Mouse (Mus musculus) thymus, adult 18-20 months (tissue): ENCODE results near the gene Tmem86a.

Experiments
- DNase-seq, 2 experiments: peaks; one replicate each; pipeline ENCODE4 v3.0.0; 2022; ENCODE audit warnings: mixed read lengths in 2 of 2

Tmem86a gene

DNA sequence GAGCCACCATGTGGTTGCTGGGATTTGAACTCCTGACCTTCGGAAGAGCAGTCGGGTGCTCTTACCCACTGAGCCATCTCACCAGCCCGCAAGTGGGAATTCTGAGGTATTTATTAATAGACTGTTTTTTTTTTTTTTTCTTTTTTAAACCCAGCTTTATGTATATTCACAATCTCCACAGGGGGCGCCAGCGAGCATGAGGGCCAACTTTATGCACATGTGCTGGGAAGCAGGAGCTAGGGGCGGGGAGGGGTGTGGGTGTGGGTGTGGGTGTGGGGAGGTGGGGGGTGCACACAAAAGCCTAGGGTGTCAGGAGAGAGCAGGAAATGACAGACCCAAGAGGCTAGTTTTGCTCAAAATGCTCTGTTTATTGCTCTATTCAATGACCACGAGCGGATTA lies 27.1 kb downstream of the Tmem86a start:
- no peak for DNase-seq

DNA sequence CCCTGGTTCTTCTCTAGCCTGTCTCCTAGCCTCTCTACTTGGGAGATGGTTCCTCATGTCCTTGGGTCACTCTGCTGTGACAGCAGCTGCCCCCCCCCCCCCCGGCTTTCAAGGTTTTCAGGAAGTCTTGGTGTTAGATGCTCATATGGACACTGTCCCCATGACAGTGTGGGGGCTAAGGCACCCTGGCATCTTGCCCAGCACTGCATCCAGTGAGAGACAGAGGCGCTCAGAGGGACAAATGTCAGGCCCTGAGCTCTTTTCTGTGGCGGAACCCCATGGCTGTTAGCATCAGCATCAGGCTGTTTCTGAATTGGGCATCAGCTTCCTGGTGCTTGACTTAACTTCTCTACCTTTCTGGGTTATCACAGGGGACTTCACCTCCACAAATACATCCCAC lies 30.5 kb downstream of the Tmem86a start:
- no peak for DNase-seq

DNA sequence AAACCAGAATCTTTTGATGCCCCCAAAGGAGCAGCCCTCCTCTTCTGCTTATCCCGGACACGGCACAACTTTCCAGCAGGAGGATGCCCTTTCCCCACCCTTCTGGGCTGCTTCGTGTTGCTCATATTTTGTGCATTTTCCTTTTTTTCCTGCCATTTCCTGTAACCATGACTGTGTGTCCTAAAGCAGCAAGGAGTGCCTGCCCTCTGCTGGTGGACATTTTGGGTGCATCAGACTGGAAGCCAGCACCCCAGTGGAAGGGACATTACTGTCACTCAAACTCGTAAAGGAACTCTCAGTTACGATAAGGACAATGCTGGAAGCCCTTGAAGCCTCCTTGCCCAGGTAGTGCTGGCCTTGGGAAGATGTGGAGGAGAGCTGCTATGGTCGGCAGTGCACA lies 30.9 kb downstream of the Tmem86a start:
- peak; percentile 26 to 31 for DNase-seq

DNA sequence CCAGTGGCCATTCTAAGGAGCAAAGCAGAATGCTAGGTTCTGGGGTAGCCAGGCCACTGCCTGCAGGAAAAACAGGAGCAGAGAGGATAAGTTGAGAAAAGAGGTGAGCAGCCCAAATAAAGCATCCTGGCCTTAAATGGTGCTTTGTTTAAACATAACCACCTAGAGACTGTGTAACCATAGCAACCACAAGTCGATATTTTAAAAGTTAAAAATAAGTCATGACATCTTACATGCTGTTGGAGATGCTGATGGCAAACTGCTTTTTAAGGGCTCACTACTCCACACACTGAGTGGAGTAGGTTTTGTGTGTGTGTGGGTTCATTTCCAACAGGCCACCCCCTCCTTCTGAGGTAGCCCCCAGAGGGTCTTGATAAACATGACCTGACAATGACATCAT lies 34.7 kb downstream of the Tmem86a start:
- DNase-seq, result no peak

DNA sequence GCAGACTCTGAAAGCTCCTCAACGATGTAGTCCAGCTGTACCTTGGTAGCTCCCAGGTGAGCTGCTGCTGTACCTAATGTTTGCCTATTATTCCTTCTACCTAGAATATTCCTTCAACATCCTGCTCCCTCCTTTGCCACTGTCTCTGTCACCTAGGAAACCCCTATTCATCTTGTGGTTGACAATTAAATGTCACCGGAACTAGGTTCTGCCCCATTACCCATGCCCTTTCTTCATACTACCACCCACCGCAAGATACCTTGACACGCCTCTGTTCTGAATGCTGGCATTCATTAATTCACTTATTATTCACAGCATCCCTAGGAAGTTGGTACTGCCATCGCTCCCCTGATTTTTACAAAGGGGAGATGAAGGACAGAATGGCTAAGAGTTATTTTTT lies 43.5 kb downstream of the Tmem86a start:
- no peak for DNase-seq

DNA sequence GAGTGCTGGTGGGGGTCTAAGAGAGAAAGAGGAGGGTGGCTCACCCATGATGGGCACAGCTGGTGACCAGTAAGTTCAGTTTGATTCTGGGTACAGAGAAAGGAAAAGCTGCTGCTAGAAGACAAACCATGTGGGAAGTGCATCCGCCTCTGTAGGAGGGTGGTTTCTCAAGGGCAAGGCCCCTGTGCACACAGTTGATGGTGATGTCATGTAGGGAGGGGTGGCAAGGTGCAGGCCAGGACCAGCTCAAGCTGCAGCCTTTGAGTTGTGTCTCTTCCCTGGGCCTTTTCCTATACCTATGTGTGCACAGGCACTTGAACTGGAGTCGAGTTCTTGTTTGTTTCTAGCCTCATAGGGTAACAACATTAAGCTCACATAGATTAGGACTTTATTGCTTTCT lies 44.6 kb downstream of the Tmem86a start:
- DNase-seq, result no peak

DNA sequence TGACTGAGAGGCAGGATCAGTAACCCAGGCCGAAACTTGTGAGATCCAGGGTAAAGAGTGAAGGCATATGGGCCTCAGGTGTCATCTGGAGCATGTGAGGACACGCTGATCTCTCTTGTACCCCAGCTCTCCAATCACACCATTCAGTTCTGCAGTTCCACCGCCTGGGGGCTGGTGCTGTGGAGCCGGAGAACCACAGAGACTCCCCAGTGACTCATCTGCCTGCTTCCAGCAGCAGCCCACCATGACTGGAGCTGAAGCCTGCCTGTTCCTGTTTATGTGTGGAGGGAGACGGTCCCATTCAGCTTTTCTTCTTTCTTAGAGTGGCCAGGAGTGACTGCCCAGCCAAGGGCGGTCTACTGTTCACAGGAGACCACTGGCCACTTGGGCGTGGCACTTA lies 47.6 kb downstream of the Tmem86a start:
- DNase-seq, result no peak

DNA sequence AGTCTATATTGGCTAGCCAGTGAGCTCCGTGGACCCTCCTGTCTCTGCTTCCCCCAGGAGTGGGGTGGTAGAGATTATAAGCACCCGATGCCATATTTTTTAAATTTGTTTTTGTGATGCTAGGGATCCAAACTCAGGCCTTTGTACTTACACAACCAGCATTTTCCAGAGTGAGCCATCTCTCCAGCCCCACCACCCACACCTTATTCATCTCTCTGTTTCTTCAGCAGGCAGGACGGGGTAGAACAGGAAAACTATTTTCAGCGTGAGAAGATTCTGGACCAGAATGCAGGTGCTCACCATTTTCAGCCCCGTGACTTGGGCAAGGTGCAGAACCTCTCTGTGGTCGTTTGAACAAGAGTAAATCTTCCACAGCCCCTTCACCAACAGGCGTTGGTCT lies 48.9 kb downstream of the Tmem86a start:
- DNase-seq, result no peak

DNA sequence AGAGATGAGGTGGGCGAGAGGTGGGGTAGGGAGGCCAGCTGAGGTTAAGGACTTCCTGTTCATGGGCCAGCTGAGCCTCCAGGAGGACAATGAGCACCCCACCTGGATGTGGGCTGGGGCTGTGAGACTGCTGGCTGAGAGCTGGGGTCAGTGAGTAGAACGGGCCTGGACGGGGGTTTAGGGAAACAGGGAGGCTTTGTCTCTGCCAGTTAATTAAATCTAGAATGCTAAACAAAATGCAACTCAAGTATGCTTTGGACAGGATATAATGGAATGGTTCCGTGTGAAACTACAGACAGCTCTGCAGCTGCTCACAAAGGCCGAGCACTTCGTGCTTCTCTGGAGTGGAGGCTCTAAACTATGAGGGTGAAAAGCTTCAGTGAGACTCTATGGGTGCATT lies 50.2 kb downstream of the Tmem86a start:
- no peak for DNase-seq

DNA sequence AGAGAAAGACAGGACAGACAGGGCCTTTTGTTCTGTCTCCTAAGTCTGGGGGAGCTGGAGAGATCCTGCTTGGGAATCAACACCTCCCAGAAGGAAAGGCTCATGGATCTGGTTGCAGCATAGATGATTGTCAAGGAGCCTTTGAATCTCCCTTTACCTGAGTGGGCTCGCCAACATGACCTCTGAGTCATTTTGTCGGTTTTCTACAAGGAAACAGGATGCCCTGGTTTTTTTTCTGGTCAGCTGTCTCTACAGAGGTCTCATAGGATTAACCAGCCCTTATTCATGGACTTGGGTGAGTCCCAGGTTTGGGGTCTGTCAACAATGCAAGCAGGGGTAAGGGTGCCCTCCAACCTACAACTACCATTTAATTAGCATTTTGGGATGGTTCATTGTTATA lies 52.6 kb downstream of the Tmem86a start:
- no peak for DNase-seq

DNA sequence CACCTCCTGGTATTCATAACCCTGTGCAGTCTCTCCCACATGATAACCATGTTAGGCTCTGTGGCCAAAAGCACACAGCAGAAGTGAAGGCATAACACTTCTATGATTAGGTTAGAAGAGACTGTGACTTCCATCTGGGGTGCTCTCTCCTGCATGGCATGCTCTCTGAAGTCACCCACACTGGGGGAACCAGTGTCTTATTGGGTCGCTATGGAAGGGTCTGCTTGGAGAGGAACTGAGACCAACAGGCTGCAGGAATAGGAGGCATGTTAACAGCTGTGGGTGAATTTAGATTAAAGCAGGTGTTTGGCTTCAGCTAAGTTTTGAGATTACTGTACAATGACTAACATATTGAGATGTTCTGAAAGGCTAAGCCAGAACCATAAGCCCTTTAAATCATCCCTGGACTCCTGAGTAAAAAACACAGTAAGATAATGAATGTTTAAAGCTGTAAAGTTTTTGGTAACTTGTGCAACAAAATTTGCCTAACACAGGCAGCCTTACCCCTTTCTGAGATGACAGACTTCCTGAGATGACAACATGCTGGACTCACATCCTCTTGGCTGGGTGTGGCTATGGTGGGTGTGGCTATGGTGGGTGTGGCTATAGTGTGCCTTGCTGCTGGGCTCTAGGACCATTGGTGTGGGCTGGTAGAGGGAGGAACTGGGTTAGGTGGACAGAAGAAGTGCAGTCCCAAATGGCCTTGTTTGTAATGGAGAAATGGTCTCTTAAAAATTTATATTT lies 53.4 kb downstream of the Tmem86a start:
- no peak for DNase-seq
